Mouse (Mus musculus): ENCODE data around the gene Nr2e1.

Gene Nr2e1

DNA sequence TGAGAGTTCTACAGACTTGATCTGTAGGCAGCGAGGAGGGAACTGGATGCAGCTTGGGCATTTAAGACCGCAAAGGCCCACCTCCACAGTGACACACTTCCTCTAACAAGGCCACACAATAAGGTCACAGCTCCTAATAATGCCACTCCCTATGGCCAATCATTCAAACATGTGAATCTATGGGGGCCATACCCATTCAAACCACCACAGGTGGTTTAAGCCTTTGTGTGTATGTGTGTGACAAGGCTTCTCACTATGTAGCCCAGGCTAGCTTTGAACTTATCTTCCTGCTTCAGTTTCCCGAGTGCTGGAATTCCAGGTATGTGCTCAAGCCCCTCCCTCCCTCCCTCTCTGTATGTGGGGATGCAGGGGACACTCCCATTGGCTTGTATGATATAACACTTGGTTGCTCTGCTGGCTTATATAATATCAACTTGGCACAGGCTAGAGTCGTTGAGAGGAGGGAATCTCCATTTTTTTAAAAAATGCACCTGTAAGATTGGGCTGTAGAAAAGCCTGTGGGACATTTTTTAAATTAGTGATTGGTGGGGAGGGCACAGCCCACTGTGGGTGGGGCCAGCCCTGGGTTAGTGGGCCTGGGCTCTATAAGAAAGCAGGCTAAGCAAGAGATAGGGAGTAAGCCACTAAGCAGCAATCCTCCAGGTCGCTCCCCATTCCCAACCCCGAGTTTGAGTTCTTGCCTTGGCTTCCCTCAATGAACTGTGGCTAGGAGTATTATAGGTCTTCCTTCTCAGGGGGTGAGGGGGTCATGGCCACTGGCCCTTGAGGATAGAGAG, 37.5 kb downstream of the Nr2e1 start:
- DNase-seq (ENCODE audit: low spot score), result no peak

DNA sequence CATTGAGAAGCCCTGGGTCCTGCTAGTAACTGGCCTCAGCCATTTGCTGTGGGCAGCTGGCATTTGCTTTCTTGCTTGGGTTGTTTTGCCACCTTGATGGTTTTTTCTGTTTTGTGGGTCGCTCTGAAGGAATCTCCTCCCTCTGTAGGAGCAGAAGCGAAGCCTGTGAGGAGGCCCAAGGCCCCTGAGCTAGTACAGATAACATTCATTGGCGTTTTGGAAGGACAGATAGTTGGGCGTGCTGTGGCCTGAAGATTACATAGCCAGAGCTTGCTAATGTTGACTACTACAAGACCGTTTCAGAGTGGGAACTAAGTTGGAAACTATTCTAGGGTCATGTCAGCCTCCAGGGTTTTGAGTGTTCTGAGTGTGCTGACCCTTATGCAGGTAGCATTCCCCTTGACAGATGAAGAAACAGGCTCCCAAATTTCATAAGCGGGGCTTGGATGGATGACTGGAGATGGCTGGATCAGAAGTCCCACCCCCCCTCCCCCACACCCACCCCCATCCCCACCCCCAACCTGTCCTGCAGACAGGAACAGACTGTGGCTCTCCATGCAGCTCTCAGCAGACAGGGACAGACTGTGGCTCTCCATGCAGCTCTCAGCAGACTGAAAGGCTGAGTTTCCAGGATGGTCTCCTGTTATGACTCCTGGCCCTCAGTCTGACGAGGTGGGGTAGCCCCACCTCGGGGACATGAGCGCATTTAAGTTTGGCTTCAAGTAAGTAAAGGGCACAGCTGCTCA, 45.7 kb downstream of the Nr2e1 start:
- DNase-seq (ENCODE audit: low spot score), result no peak

DNA sequence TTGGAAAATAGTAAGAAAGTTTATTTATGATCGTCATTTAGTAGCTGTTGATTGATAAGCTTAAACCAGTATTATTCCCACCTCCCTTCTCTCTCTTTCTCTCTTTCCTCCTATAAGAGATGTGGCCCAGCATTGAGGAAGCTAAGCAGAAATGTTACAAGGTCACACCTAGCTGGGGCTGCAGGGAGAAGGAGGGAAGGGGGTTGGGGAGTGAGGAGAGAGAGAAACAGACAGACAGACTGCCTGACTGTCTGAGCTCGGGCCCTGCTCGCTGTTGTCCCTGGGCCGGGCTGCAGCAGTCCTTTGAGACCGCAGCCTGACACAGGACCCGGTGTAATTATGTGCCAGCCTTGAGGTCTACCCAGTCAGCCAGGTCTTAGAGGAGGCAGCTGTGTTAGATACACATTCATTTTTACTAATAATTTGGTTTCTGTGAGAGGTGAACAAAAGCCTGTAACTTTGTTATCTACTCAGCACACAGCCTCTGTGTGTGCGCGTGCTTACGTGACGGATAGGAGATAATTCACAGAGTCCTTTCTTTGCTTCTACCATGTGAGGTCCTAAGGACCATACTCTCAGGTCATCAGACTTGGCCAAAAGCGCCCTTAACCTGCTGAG, 49.5 kb downstream of the Nr2e1 start:
- no peak for DNase-seq (ENCODE audit: low spot score)

DNA sequence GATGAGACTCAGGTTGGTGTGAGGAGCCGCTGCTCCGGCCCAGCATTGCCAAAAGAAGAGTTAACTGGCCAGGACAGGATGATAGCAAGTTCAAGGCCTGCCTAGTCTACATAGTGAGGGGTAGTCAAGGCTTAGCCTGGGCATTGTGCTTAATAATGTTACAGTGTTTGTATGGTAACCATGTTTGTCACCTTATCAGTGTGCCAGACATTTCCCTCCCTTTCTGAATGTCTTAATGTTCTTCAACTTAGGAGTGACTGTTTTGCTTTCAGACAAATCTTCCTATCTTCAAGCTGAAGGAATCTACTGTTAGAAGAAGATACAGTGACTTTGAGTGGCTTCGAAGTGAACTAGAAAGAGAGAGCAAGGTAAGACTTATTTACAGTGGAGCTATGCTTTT, 57.8 kb downstream of the Nr2e1 start:
- no peak for DNase-seq (ENCODE audit: low spot score)

DNA sequence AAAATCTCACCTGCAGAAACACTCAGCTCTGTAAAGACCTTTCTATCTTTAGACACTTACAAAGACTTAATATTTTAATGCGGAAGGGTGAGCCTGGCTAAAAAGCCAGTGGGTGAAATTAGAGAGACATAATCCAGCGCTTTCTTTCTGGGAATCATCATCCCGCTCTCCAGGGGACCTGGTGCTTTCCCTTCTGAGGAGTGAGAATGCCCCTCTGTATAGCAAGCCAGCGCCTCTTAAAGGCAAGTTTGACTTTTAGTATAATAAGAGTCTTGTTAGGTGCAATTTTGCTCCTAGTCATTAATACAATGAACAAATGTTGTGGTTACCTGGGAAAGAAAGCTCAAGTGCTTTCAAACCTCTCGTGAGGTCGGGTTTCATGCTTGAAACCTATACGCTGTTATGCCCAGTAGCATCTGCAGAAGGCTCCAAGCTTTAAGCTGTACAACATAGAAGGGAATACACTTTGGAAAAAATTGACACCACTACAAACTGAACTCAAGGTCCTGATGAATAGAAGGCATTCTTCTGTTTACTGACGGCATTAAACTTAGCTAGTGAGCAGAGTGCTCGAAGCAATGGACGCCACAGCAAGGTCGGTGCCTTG, 59.8 kb downstream of the Nr2e1 start:
- no peak for DNase-seq (ENCODE audit: low spot score)

DNA sequence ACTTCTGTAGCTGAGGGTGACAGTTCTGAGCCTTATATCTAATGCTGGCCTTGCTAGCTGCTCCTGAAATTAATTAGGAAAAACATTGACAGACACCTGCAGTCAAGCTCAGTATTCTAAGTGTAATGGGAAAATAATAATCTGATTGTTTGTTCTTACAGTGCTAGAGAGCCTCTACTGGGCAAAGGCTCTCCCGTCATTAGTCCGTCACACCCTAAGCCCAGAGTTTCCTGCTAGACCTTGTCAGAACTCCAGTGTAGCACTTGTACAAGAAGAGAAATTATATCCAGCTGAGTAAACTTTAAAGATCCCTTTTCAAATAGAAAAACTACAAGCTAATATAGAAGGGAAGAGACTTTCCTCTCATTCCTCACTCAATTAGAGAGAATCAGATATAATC, 60.5 kb downstream of the Nr2e1 start:
- no peak for DNase-seq (ENCODE audit: low spot score)

DNA sequence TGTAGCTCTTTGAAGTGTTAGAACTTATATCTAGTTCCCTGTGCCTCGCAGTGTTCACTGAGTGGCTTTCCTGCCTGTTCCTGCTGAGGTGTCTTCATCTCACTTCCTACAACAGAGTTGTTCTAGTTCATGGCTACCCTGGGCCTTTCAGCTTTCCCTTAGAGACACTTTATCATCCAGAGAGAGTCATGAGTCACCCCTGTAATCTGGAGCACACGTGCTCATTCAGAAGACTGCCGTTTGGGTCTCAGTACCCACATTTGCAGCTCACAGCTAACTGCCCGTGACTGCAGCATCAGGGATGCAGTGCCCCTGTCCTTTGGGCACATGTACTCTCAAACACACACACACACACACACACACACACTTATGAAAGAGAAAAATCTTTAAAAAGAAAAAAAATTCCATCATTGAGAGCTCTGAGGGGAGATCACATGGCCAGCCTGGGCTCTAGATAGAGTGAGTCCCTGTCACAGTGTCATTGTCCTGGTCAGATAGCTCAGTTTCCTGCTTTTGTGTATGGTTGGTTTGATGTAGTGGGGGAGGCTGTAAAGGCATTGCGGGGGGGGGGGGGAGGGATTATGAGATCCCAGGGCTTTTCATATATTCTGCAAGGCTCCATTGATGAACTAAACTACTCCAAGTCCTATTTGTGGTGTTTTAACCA, 62.0 kb downstream of the Nr2e1 start:
- DNase-seq (ENCODE audit: low spot score), result no peak

DNA sequence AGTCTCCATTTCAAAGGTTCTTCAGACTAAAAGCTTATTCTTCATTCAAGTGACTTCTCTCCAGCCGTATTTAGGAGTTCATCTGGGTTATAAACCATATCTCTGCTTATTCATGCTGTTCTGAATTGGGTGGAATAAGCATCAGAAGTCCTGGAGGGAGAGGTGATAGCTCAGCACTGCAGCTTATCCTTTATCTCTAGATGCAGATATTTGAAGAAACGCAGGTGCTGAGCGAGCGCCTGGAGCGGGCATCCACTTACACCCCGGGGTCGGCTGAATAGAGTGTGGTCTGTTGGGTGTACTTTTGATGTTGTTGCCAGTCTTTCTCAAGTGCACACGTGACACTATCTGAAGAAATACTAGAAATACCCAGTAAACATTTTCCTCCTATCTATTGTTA, 65.1 kb downstream of the Nr2e1 start:
- DNase-seq (ENCODE audit: low spot score), result no peak

DNA sequence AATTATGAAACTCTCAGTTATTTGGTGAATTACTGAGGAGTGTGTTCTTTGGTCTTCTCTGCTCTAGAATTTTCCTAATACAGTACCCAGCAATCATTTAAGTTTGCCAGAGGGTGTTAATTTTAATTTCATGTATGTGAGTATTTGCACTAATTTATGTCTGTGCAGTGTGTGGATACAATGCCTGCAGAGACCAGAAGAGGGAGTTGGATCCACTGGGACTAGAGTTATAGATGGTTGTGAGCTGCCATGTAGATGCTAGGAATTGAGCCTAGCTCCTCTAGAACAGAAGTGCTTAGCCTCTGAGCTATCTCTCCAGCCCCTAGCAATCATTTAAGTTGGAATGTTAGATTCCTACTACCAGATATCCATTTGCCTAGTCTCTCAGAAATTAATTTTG, 69.3 kb downstream of the Nr2e1 start:
- no peak for DNase-seq (ENCODE audit: low spot score)

Measured in ovary, postnatal 14 days (tissue).